Mouse (Mus musculus) stomach, embryonic 15.5 days (tissue): Measurements from ENCODE around the gene Glb1l3. TPM values are rescaled to one million over a fixed set of nuclear protein-coding genes. Genes with fewer than 3 reads are reported as not detected.

Source experiments
- ATAC-seq: fragments of 200-750 bp; cut with Nextera tagmentation; 2 replicates; pipeline ENCODE4 v1.8.0; 2017; ENCODE audit warnings: low read depth, moderate number of reproducible peaks, moderate TSS enrichment; ENCODE audit not compliant: insufficient read depth, low FRiP score
- H3K27ac ChIP-seq: fragments of 300-500 bp; sonication (generic); 2 replicates; pipeline ENCODE4 v1.5.1; 2015; ENCODE audit warnings: mild to moderate bottlenecking, inconsistent platforms
- H3K27me3 ChIP-seq: fragments of 300-500 bp; sonication (generic); replicated peaks from 2 replicates; pipeline ENCODE4 v1.6.1; 2015; ENCODE audit warnings: inconsistent platforms
- H3K36me3 ChIP-seq: fragments of 300-500 bp; sonication (generic); 2 replicates; pipeline ENCODE4 v1.6.1; 2015; ENCODE audit warnings: inconsistent platforms
- H3K4me1 ChIP-seq: fragments of 300-500 bp; sonication (generic); 2 replicates; pipeline ENCODE4 v1.6.1; 2015; ENCODE audit warnings: inconsistent platforms
- H3K4me2 ChIP-seq: fragments of 300-500 bp; sonication (generic); 2 replicates; pipeline ENCODE4 v1.6.1; 2015; ENCODE audit warnings: mild to moderate bottlenecking, inconsistent platforms
- H3K4me3 ChIP-seq: fragments of 300-500 bp; sonication (generic); replicated peaks from 2 replicates; pipeline ENCODE4 v1.5.1; 2015; ENCODE audit warnings: inconsistent platforms
- H3K9ac ChIP-seq: fragments of 300-500 bp; sonication (generic); 2 replicates; pipeline ENCODE4 v1.6.1; 2015; ENCODE audit warnings: inconsistent platforms
- H3K9me3 ChIP-seq: fragments of 300-500 bp; sonication (generic); 2 replicates; pipeline ENCODE4 v1.6.1; 2016; ENCODE audit warnings: inconsistent platforms
- WGBS: fragments of 180-500 bp; shearing (Covaris S2); methylation state at CpG from one replicate; pipeline ENCODE4 v1.1.7; 2015; 5-methylcytosine and 5-hydroxymethylcytosine counted together
- polyA plus RNA-seq: library from polyadenylated mRNA; unstranded; fragments of >200 nt; fragmentation: Nextera tagmentation; extraction: Ambion mirVana; gene quantifications from 2 replicates; pipeline ENCODE4 v1.2.1, GENCODE M21; 2015

Gene Glb1l3
- polyA plus RNA-seq, 1 experiment from 2014 or later = not detected

DNA sequence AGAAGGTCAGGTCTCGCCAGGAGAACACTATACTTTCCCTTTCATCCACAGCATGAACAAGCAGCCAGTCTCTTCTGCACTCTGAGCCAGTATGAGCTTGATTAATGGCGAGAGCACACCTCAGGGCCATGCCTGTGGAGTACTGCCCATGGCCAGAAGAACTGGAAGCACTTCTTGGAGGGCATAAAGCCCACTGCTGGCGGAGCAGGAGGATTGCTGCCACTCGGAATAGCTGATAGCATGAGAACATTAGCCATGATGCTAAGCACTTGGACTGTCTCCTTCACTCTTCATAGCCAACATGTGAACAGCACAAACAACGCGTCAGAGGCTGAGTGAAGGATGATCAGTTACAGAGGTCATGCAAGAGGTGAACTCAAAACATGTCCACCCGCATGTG lies 82.3 kb downstream of the Glb1l3 start:
- no peak overlapping the region for H3K9ac ChIP-seq
- H3K9me3 ChIP-seq = no peaks in the 10 kb centered on the region
- no peaks in the 10 kb centered on the region for H3K27me3 ChIP-seq
- H3K27ac ChIP-seq = no peak overlapping the region
- H3K36me3 ChIP-seq = no peaks in the 10 kb centered on the region
- ATAC-seq = no peak
- no peak overlapping the region for H3K4me3 ChIP-seq
- H3K4me1 ChIP-seq = no peaks in the 10 kb centered on the region
- no peak overlapping the region for H3K4me2 ChIP-seq
- WGBS = 70% methylated on average over 7 of the region's 7 CpGs

DNA sequence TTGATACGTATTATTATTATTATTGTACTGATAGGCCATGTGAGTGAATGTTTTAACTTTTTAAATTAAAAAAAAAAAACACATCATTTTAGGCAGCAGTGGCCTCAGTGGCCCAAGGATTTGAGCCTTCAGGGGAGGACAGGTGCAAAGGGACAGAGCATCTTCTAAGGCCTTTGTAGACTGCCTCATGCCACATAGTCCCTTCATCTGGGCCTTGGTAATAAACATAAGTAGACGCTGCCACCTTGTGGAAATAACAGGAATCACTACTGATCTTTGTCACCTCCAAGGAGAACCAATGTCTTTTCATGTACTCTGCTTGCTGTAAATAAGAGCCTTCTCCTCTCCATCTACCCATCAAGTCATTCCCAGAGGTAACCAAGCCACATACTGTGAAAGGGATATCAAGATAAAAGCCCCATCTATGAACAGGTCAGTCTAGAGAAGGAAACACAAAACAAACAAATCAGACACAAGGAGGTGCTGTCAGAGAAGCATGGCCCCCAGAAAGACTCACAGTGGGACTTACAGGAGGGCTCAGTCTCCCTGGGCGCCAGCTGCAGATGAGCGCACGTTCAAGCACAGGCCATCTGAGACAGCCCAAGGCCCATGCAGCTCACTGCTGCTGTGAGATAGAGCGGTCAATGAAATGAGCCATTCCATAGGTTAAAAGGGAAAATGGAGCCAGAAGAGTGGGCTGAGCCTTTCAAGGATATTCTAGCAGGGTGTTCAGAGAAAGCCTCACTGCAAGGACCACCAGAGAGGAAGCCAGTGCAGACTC lies 84.4 kb downstream of the Glb1l3 start:
- no peak for ATAC-seq
- Histone ChIP-seq H3K4me1 (no peaks in the 10 kb centered on the region), H3K36me3 (no peaks in the 10 kb centered on the region), H3K4me2 (no peak overlapping the region), H3K27me3 (no peaks in the 10 kb centered on the region), H3K4me3 (no peak overlapping the region), H3K9me3 (no peaks in the 10 kb centered on the region), H3K9ac (no peak overlapping the region), H3K27ac (no peak overlapping the region)
- 63% methylated on average over 6 of the region's 6 CpGs for WGBS

DNA sequence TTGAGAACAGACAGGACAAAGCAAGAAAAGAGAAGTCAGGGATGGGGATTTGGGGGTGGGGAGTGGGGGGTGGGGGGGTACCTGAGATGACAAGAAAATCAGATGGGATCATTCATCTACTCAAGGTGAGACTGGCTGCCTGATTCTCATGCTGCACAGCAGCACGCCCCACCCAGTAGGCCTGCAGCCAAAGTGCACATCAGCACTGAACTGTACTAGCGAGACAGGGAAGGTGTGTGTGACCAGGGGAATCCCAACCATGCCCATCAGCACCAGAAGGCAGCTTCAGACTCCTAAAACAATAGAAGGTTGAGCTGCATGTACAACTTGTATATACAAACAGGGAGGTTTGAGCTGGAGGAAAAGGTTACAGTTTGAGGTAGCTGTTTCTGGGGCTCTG lies 85.0 kb downstream of the Glb1l3 start:
- 73% methylated on average over 2 of the region's 2 CpGs for WGBS
- H3K36me3 ChIP-seq = no peaks in the 10 kb centered on the region
- no peak overlapping the region for H3K4me3 ChIP-seq
- no peaks in the 10 kb centered on the region for H3K27me3 ChIP-seq
- no peaks in the 10 kb centered on the region for H3K9me3 ChIP-seq
- H3K4me2 ChIP-seq = no peak overlapping the region
- H3K9ac ChIP-seq = no peak overlapping the region
- no peak overlapping the region for H3K27ac ChIP-seq
- ATAC-seq = no peak
- H3K4me1 ChIP-seq = no peaks in the 10 kb centered on the region

DNA sequence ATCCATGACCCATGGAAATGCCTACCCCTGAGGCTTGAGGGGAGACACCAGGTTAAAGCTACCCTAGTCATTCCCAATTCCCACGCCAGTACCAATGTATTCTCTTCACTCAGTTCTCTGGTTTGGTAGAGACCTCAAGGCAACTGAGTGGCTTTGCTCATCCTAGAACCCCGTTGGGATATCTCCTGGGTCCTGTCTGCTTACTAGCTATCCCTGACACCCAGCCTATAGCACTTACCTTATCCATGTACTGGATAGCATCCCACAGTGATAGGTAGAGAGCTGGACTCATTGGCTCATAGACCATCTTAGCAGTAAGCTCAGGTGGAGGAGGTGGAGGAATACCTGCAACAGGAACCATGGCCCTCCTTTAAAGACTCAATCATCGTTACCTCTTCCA lies 92.5 kb downstream of the Glb1l3 start:
- H3K4me2 ChIP-seq = no peak overlapping the region
- no peak for ATAC-seq
- no peaks in the 10 kb centered on the region for H3K27me3 ChIP-seq
- H3K4me1 ChIP-seq = no peaks in the 10 kb centered on the region
- no peak overlapping the region for H3K4me3 ChIP-seq
- no peaks in the 10 kb centered on the region for H3K36me3 ChIP-seq
- H3K27ac ChIP-seq = no peak overlapping the region
- H3K9me3 ChIP-seq = no peaks in the 10 kb centered on the region
- 83% methylated on average over 3 of the region's 3 CpGs for WGBS
- no peak overlapping the region for H3K9ac ChIP-seq

Other genes starting within 250 kb of the Glb1l3 start
- 0.23 and 0.27 TPM in 2 replicates for gene B3gat1, start 127.2 kb downstream of the Glb1l3 start, polyA plus RNA-seq
- 5.0 and 5.3 TPM in 2 replicates for gene Glb1l2, start 54.4 kb downstream of the Glb1l3 start, polyA plus RNA-seq
- gene Gm1110, start 62.2 kb upstream of the Glb1l3 start, polyA plus RNA-seq = not detected in 2 replicates
- 41.5 and 42.7 TPM in 2 replicates for gene Acad8, start 138.7 kb upstream of the Glb1l3 start, polyA plus RNA-seq
- gene Thyn1, start 138.8 kb upstream of the Glb1l3 start, polyA plus RNA-seq = 138 and 149 TPM in 2 replicates
- 32.9 TPM in 2 replicates for gene Vps26b, start 169.2 kb upstream of the Glb1l3 start, polyA plus RNA-seq
- 24.9 and 26.6 TPM in 2 replicates for gene Ncapd3, start 169.3 kb upstream of the Glb1l3 start, polyA plus RNA-seq